Mouse (Mus musculus) liver, embryonic 15.5 days (tissue): ENCODE results near the gene Anp32e. TPM values are rescaled to one million over a fixed set of nuclear protein-coding genes. Genes with fewer than 3 reads are reported as not detected.
"Not testable (repeated sequence)": the region's sequence is repeated elsewhere in the genome, so short reads cannot be mapped to it uniquely, and the experiment has no call there.

Experiments used
- ATAC-seq: fragments of 200-750 bp; cut with Nextera tagmentation; 2 replicates; pipeline ENCODE4 v1.8.0; 2017; ENCODE audit warnings: moderate number of reproducible peaks, mild to moderate bottlenecking, moderate library complexity; ENCODE audit not compliant: insufficient read depth
- H3K27ac ChIP-seq: fragments of 300-500 bp; sonication (generic); replicated peaks from 2 replicates; pipeline ENCODE4 v1.5.1; 2015; ENCODE audit warnings: mild to moderate bottlenecking, inconsistent platforms
- H3K27me3 ChIP-seq: fragments of 300-500 bp; sonication (generic); 2 replicates; pipeline ENCODE4 v1.6.1; 2015; ENCODE audit warnings: mild to moderate bottlenecking, inconsistent platforms
- H3K36me3 ChIP-seq: fragments of 300-500 bp; sonication (generic); replicated peaks from 2 replicates; pipeline ENCODE4 v1.6.1; 2015; ENCODE audit warnings: moderate library complexity, mild to moderate bottlenecking, inconsistent platforms
- H3K4me1 ChIP-seq: fragments of 300-500 bp; sonication (generic); replicated peaks from 2 replicates; pipeline ENCODE4 v1.6.1; 2015; ENCODE audit warnings: inconsistent platforms
- H3K4me2 ChIP-seq: fragments of 300-500 bp; sonication (generic); 2 replicates; pipeline ENCODE4 v1.6.1; 2015; ENCODE audit warnings: moderate library complexity, mild to moderate bottlenecking, inconsistent platforms
- H3K4me3 ChIP-seq: fragments of 300-500 bp; sonication (generic); replicated peaks from 2 replicates; pipeline ENCODE4 v1.5.1; 2015; ENCODE audit warnings: mild to moderate bottlenecking, inconsistent platforms
- H3K9ac ChIP-seq: fragments of 300-500 bp; sonication (generic); 2 replicates; pipeline ENCODE4 v1.6.1; 2015; ENCODE audit warnings: moderate library complexity, mild to moderate bottlenecking, inconsistent platforms
- H3K9me3 ChIP-seq: fragments of 300-500 bp; sonication (generic); replicated peaks from 2 replicates; pipeline ENCODE4 v1.6.1; 2016; ENCODE audit warnings: inconsistent platforms
- WGBS: fragments of 180-500 bp; shearing (Covaris S2); methylation state at CpG from one replicate; pipeline ENCODE4 v1.1.7; 2015; ENCODE audit warnings: mixed read lengths; ENCODE audit not compliant: insufficient replicate concordance; 5-methylcytosine and 5-hydroxymethylcytosine counted together
- polyA plus RNA-seq: library from polyadenylated mRNA; unstranded; fragments of >200 nt; fragmentation: Nextera tagmentation; extraction: Ambion mirVana; gene quantifications from 2 replicates; pipeline ENCODE4 v1.2.1, GENCODE M21; 2015

The Anp32e gene
- polyA plus RNA-seq, 1 experiment from 2014 or later = 129 TPM

DNA sequence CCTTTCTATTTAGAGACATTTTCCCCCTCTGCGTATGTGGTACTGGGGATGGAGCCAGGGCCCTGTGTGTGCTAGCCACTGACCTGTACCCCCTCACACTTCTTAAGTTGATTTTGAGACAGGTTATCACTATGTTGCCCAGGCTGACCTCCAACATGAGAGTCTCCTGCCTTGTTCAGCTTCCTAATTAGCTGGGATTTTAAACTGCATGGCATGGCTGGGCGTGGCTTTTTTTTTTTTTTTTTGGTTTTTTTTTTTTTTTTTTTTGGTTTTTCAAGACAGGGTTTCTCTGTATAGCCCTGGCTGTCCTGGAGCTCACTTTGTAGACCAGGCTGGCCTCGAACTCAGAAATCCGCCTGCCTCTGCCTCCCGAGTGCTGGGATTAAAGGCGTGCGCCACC is 48.5 kb downstream of the Anp32e start:
- WGBS = 72% methylated on average over 7 of the region's 7 CpGs
- not testable (repeated sequence) for ATAC-seq, H3K4me3 ChIP-seq, H3K9ac ChIP-seq, H3K9me3 ChIP-seq, H3K36me3 ChIP-seq, H3K4me2 ChIP-seq, H3K27ac ChIP-seq
- peaks cover 37% of the 10 kb centered on the region for H3K27me3 ChIP-seq
- 0 out of 2 replicates have a peak, but pooled peaks cover 11% of the 10 kb centered on the region for H3K4me1 ChIP-seq

- H3K9ac ChIP-seq = no peak overlapping the region
- no peak overlapping the region for H3K4me3 ChIP-seq
- no peaks in the 10 kb centered on the region for H3K36me3 ChIP-seq
- H3K27me3 ChIP-seq = peaks cover 30% of the 10 kb centered on the region
- H3K27ac ChIP-seq = no peak overlapping the region
- H3K4me1 ChIP-seq = 0 out of 2 replicates have a peak, but pooled peaks cover 7% of the 10 kb centered on the region
- no peak overlapping the region for H3K4me2 ChIP-seq
- 73% methylated on average over 9 of the region's 9 CpGs for WGBS
- H3K9me3 ChIP-seq = no peaks in the 10 kb centered on the region
- no peak for ATAC-seq
Measured at GRCm38 (mm10) chr3:95978265-95978664, 49.2 kb downstream of the Anp32e start.

- WGBS = 72% methylated on average over 12 of the region's 12 CpGs
- H3K27ac ChIP-seq = no peak overlapping the region
- no peaks in the 10 kb centered on the region for H3K9me3 ChIP-seq
- H3K4me2 ChIP-seq = no peak overlapping the region
- H3K36me3 ChIP-seq = no peaks in the 10 kb centered on the region
- H3K4me1 ChIP-seq = peaks cover 9% of the 10 kb centered on the region
- H3K4me3 ChIP-seq = no peak overlapping the region
- H3K27me3 ChIP-seq = peaks cover 18% of the 10 kb centered on the region
- no peak overlapping the region for H3K9ac ChIP-seq
- ATAC-seq = no peak
Measured at GRCm38 (mm10) chr3:95980276-95980970, 51.4 kb downstream of the Anp32e start.

DNA sequence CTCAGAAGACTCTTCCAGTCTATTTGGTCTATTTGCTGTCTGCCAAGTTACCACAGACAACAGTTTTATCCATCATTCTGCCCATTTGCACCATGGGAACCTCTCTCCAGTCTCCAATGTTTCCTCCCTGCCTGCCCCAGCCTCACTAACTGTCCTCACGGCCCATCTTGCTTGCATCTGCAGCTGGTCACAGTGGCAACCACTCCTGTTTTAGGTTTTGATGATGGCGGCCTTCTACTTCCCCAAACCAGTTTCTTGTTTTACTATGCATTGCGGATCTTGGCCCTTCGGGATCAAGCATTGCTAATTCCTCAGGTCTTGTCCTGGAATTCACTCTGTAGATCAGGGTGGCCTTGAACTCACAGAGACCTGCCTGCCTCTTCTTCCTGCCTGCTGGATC is 53.1 kb downstream of the Anp32e start:
- 67% methylated on average over 4 of the region's 4 CpGs for WGBS

DNA sequence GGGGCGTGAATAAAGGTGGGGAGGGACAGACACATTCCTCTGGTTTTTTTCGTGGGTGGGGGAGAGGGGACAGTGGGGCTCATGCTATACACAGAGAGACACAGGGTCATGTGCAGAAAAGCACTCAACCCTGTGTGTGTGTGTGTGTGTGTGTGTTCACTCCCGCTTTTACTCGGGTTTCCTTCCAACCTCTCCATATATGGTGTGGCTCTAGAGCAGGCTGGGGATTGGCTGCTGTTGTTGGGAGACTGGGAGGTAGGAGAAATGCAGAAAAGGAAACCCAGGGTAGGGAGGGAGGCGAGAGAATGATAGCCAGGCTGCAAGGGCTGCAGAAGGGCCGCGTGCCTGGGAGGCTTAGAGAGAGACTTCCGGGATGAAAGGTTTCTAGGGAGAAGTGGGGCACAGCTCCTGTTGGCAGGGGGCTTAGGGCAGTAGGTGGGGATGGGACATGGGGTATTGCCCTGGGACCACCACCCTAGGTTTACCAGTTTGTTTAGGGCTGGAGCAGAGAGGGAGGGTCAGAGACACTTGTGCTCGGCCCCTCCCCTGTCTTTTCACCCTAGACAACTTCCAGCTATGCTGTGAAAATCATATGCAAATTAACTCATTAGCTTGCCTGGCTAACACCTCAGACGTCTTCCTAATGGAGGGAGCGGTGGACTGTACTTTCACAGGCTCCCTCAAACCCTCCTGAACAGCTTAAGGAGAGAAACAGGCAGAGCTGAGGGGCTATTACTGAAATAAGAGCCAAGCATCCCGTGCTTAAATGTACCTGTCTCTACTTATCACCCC is 56.4 kb downstream of the Anp32e start:
- H3K9ac ChIP-seq = no peak overlapping the region; the same call in 1 of the 2 replicates
- 22% methylated on average over 12 of the region's 12 CpGs for WGBS

More for the DNA sequence above, 53.1 kb downstream of the Anp32e start:
- ATAC-seq = no peak
- Histone ChIP-seq H3K27me3 (peaks cover 31% of the 10 kb centered on the region), H3K9me3 (no peaks in the 10 kb centered on the region), H3K4me1 (peaks cover 26% of the 10 kb centered on the region), H3K9ac (no peak overlapping the region), H3K4me3 (no peak overlapping the region), H3K4me2 (no peak overlapping the region), H3K36me3 (no peaks in the 10 kb centered on the region), H3K27ac (no peak overlapping the region)

DNA sequence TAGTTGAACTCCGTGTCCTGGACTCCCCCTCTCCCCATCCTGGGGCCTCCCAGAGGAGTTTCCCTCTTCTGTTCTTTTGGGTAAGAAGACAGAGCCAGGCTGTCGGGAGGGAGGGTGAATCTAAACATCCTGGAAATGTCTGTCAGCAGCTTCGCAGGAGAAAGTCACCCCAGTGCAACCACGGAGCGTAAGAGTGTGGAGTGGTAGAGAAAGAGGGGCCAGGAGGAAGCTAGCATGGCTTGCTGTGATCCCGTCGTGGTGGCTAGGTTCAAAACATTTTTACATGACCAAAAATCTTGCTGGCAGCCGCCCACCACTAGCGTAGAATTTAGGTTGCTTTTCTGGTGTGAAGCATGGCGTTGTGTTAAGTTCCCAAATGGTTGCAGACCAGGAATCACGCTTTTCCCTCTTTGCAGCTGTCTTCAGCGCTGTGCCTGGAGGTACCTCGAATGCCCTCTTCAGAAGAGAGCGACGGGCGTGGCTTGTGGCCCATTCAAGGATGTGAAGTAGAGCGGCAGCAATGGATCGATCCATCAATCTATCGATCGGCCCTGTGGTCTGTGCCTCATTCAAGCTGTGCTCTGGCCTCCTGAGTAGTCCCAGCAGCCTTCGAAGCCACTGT is 57.1 kb downstream of the Anp32e start:
- Histone ChIP-seq H3K27ac (peak overlapping the region; percentile 58), H3K36me3 (peaks cover 7% of the 10 kb centered on the region; the same call in 1 of the 2 replicates), H3K4me3 (peak overlapping the region; percentile 11; the same call in 1 of the 2 replicates), H3K9ac (no peak overlapping the region; the same call in 1 of the 2 replicates), H3K27me3 (peaks cover 31% of the 10 kb centered on the region), H3K4me1 (peaks cover 35% of the 10 kb centered on the region), H3K9me3 (no peaks in the 10 kb centered on the region), H3K4me2 (peak overlapping the region; percentile 45)
- no peak for ATAC-seq
- WGBS = 10% methylated on average over 21 of the region's 21 CpGs

More for the DNA sequence above, 56.4 kb downstream of the Anp32e start:
- no peak overlapping the region for H3K4me3 ChIP-seq
- peaks cover 31% of the 10 kb centered on the region for H3K27me3 ChIP-seq
- H3K27ac ChIP-seq = peak overlapping the region; percentile 58
- H3K4me2 ChIP-seq = peak overlapping the region; percentile 45
- peaks cover 7% of the 10 kb centered on the region; the same call in 1 of the 2 replicates for H3K36me3 ChIP-seq
- peak; percentile 54 for ATAC-seq
- peaks cover 35% of the 10 kb centered on the region for H3K4me1 ChIP-seq
- H3K9me3 ChIP-seq = no peaks in the 10 kb centered on the region

DNA sequence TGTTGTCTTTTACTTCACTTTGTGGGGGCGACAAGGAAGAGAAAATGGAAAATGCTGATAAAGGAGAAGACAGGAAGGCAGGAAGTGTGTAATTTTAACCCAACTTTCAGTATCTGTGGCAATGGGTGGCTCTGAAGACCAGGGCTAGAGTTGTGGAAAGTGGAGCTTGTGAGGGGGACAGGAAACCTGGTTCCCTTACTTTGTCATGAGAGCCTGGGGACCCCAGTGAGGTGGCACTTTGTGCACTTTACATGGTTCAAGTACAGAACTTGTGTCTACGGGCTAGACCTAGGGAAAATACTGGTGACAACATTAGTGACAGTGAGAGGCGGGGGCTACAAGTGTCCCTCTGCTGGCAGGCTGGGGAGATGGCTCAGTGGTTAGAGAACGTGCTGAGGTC is 57.9 kb downstream of the Anp32e start:
- Histone ChIP-seq H3K27ac (peak overlapping the region; percentile 58), H3K4me3 (no peak overlapping the region)

GRCm38 (mm10) chr3:95987386-95988110 is 58.5 kb downstream of the Anp32e start:
- H3K27ac ChIP-seq = 0 out of 2 replicates have a peak overlapping the region, but pooled peaks have one; percentile 58
- no peak for ATAC-seq
- no peaks in the 10 kb centered on the region for H3K9me3 ChIP-seq
- WGBS = 17% methylated on average over 6 of the region's 6 CpGs
- H3K27me3 ChIP-seq = peaks cover 29% of the 10 kb centered on the region
- H3K4me1 ChIP-seq = peaks cover 38% of the 10 kb centered on the region
- H3K4me2 ChIP-seq = no peak overlapping the region
- H3K9ac ChIP-seq = no peak overlapping the region
- peaks cover 7% of the 10 kb centered on the region for H3K36me3 ChIP-seq
- no peak overlapping the region for H3K4me3 ChIP-seq

More for the DNA sequence above, 57.9 kb downstream of the Anp32e start:
- Histone ChIP-seq H3K36me3 (peaks cover 7% of the 10 kb centered on the region; the same call in 1 of the 2 replicates), H3K9me3 (no peaks in the 10 kb centered on the region), H3K27me3 (peaks cover 25% of the 10 kb centered on the region), H3K9ac (no peak overlapping the region), H3K4me1 (peaks cover 35% of the 10 kb centered on the region), H3K4me2 (no peak overlapping the region)
- ATAC-seq = no peak
- 41% methylated on average over 4 of the region's 4 CpGs for WGBS

DNA sequence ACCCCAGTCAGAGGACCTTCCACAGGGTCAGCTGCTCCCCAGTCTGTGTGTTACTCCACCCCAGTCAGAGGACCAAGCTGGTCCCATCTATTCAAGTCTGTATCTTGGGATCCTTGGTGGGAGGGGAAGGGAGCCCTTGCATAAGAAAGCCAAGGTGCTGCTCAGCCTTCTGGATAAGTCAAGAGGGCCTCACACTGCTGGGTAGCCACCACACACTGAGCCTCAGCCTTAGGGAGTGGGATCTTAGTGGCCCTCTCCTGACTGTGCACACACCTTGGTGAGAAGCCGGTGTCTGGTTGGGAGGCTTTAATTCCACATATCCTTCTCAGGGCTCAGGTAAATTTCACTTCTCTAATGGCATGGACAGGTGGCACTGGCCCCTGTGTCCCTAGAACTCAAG is 59.1 kb downstream of the Anp32e start:
- 86% methylated on average over 1 of the region's 1 CpGs for WGBS
- Histone ChIP-seq H3K27me3 (peaks cover 34% of the 10 kb centered on the region), H3K9me3 (no peaks in the 10 kb centered on the region), H3K9ac (no peak overlapping the region), H3K4me2 (no peak overlapping the region), H3K36me3 (peaks cover 7% of the 10 kb centered on the region), H3K4me1 (peaks cover 38% of the 10 kb centered on the region), H3K4me3 (no peak overlapping the region), H3K27ac (no peak overlapping the region)
- ATAC-seq = no peak

DNA sequence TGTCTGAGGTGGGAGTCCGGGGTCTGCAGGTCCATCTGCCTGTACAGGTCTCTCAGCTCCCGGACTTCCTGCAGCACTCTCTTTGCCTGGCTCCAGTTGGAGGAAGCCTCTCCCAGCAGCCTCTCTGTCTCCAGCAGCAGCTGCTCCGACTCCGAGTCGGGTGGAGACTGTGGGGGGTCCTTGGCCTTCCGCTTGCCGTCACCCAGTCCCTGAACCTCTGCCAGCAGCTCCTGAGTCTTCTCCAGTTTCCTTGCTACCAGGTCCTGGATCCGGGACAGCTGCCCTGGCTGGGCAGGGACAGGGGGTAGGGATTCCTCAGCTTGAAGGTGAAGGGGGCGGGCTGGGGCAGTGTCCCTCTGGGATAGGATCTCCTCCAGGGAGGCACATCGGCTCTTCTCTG is 59.9 kb downstream of the Anp32e start:
- no peak overlapping the region for H3K27ac ChIP-seq
- WGBS = 80% methylated on average over 10 of the region's 10 CpGs
- H3K9ac ChIP-seq = no peak overlapping the region
- ATAC-seq = no peak
- peaks cover 42% of the 10 kb centered on the region for H3K27me3 ChIP-seq
- peaks cover 7% of the 10 kb centered on the region for H3K36me3 ChIP-seq
- peaks cover 41% of the 10 kb centered on the region for H3K4me1 ChIP-seq
- no peaks in the 10 kb centered on the region for H3K9me3 ChIP-seq
- no peak overlapping the region for H3K4me3 ChIP-seq
- H3K4me2 ChIP-seq = no peak overlapping the region
